Mouse (Mus musculus) forebrain, embryonic 15.5 days (tissue): ENCODE data around the gene B130006D01Rik. TPM values are rescaled to one million over a fixed set of nuclear protein-coding genes. Genes with fewer than 3 reads are reported as not detected.

ENCODE experiments used
- polyA plus RNA-seq: library from polyadenylated mRNA; unstranded; fragments of >200 nt; fragmentation: Nextera tagmentation; extraction: Ambion mirVana; gene quantifications from 2 replicates; pipeline ENCODE4 v1.2.1, GENCODE M21; 2015

Gene B130006D01Rik
- polyA plus RNA-seq, 1 experiment from 2014 or later: 1.9 TPM

Other genes with a start within 250 kb of the B130006D01Rik start
- 6.3 and 6.9 TPM in 2 replicates for gene Nxph3, start 209.0 kb upstream of the B130006D01Rik start, polyA plus RNA-seq
- 6.1 and 7.9 TPM in 2 replicates for gene Ngfr, start 135.9 kb upstream of the B130006D01Rik start, polyA plus RNA-seq
- 187 and 192 TPM in 2 replicates for gene Phb, start 56.6 kb upstream of the B130006D01Rik start, polyA plus RNA-seq
- gene Zfp652, start 10.9 kb upstream of the B130006D01Rik start, polyA plus RNA-seq: 32.5 and 35.4 TPM in 2 replicates
- 0.23 TPM in 1 of 2 replicates, not detected in the other for gene Phospho1, start 100.9 kb downstream of the B130006D01Rik start, polyA plus RNA-seq
- 2.5 and 2.6 TPM in 2 replicates for gene Gngt2, start 113.6 kb downstream of the B130006D01Rik start, polyA plus RNA-seq
- 1.7 and 2.0 TPM in 2 replicates for gene Abi3, start 118.9 kb downstream of the B130006D01Rik start, polyA plus RNA-seq
- not detected in 2 replicates for gene B4galnt2, start 191.3 kb downstream of the B130006D01Rik start, polyA plus RNA-seq